Mouse (Mus musculus): ENCODE measurements at regions not wholly inside any gene's neighbourhood (a gene's known extent, or its start where the extent isn't known, plus 50 kb on each side); places are given as distances from the start of the nearest gene placed in this dataset.
A peak's percentile ranks its signal among the peaks of the same experiment; 100 is the strongest.

DNA sequence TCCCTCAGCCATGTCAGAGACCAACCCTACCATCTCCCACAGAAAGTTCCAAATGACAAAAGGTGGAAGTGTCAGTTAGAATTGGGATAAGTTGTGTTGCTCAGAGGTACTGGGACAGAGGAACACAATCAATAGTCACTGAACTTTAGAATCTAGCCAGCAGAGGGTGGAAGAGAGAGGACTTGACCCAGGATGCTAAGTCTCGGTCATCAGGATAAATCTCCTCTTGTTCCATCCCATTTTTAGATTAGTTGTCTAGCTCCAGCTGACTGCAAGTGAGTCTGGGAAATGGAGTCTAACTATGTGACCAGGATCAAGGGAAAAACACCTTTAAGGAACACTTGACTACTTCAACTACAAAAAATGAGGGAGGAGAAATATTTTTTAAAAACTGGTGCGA lies 91.5 kb downstream of the Fam84b start:
- DNase-seq (ENCODE audit: low spot score in 2 of 2) = no peak

DNA sequence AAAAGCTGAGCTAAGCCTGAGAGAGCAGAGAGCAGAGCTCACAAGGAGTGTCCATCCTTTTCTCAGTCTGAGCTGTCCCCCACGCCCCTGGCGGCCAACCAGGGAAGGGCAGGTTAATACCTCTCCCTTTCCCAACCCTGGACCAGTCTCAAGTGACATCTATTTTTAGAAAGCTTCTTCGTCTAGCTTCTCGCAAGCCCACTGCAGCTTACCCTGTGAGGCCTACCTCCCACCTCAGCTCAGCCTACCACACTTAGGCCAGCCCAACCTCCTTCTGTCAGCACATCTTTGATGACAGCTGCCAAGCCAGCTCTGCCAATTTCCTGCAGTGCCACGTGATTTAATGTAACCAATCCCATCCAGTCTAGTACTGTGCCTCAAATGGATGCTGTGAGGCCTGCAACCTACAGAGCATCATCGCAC lies 93.6 kb downstream of the Fam84b start:
- DNase-seq (ENCODE audit: low spot score in 2 of 2) = peak; percentile 10 to 16

DNA sequence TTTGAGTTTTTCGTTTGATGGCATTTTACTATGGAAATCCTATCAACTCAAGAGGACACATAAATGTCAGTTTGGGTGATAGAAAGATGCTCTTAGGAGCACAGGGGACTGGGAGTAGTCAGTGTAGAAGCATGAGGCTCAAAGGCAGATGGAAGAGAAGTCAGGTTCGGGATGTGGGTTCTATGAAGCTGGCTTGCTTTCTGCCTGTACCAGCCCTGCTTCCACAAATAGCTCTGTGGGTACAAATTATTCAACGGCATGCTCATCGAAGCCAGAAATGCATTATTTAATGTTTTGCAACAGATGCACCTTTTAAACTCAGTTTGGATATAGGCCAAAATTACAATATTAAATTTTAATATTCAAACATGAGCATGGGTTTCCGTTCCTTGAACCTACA lies 99.3 kb downstream of the Fam84b start:
- no peak for DNase-seq (ENCODE audit: low spot score in 2 of 2)

DNA sequence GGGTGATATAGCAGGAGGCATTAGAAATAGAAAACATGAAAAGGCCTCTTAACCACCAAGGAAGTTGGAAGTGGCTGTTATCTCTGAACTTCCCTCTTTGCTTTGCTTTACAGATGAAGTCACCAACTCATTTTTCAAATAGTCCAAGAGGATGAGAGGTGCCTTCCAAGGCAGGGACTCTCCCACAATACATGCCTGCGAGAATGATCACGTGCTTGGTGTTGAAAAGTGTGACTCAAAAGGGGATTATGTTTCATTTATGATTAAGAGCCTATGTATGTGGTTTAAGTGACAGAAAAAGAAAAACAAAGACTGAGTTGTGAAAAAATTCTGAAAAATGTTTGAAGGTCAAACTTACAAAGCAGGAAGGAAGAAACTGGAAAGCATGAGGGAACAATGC lies 114.0 kb downstream of the Fam84b start:
- DNase-seq (ENCODE audit: low spot score in 2 of 2) = no peak

DNA sequence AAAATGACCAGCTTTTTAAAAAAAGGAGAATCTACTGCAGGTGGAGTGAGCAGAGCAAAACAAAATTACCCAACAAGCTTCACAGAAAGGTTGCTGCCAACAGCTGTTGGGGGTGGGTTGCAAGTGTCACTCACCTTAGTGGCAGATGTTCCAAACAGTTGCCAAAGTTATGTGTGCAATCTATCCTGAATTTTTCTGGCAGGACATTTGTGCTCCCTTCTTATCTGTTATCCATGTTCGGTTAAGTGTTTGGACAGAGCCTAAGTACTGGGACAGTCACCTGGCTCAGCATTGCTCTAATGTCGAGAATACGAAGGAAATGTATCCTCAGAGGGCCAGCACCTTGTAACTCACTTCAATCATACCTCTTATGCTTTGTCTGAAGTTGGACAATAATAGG lies 115.3 kb downstream of the Fam84b start:
- no peak for DNase-seq (ENCODE audit: low spot score in 2 of 2)

DNA sequence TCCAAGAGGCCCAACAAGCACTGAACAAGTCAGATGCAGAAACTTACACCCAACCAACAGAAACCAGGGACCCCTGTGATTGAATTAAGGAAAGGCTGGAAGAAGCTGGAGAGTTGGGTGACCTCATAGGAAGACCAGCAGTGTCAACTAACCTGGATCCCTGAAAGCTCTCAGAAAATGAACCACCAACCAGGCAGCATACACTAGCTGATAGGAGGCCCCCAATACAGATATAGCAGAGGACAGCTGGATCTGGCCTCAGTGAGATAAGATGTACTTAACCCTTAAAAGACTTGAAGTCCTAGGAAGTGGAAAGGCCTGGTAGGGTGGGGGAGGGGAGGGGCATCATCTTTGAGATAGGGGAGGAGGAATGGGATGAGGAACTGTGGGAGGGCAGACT lies 121.2 kb downstream of the Fam84b start:
- DNase-seq (ENCODE audit: low spot score in 2 of 2) = no peak

DNA sequence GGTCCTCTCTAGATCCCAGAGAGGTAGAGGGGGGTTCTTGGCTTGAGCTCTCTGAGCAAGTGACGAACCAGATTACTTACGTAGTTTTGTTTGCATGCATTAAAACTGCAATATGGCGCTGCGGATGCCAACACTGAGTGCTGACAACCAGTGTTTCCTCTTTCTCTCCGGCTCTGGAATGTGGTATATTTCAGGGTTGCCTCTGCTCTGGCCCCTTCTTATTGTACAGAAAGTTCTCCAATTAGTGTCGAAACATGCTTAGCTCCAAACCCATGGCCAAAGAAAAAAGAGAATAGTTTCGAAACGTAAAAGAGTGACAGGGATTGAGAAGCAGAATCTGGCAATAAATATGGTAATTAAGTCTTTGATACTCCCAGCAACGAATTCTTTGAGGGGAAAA lies 124.8 kb downstream of the Fam84b start:
- DNase-seq (ENCODE audit: low spot score in 2 of 2) = no peak

DNA sequence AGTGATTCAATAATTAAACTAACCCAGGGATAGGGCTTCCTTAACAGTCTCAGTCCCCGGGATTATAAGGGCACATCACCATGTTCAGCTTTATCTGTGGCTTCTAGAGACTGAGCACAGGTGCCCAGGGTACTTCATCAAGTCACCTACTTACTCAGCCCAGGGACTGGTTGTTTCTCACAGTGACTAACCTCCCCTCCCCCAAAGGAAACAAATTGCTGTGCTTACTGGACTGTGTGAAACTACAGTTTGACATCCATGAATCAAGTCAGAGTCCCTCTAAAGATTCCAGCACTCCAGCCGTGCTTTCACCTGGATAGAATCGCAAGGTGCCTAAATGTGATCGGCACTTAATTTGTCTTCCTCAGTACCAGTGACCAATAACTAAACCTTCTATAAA lies 125.2 kb downstream of the Fam84b start:
- no peak for DNase-seq (ENCODE audit: low spot score in 2 of 2)

DNA sequence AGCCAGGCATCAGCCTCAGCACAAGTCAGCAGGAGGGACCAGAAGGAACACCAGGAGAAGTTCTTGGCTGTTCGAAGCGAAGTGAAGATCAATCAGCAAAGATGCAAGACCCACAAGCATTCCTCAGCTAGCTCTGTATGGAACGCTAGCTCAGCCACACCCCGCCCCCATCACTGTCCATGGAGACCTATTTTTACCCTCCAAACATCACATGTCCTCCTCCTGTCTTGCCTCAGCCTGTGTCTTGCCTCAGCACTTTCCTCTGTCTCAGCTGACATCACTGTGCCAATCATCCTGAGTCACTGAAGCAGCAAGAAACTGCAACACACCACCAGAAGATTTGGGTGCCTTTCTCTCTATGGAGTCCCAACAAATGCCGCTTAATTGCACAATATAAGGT lies 134.2 kb downstream of the Fam84b start:
- DNase-seq (ENCODE audit: low spot score in 2 of 2) = no peak

DNA sequence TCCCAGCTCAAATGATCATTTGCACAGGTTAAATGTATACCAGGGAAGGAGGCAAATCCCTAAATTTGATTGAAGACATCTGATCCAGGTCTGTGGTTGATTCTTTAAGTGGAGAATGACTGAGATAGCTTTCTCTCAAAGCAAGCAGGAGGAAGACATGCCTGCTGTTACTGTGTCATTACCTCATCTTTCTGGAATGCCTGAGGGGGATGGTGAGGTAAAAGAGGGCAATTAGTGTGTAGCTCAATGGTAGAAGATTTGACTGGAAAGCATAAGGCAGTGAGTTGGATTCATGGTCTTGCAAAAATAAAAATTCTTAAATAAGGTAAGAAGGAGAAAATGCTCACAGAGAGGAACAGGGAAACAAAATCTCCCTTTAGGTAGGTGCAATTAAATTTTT lies 144.9 kb downstream of the Fam84b start:
- no peak for DNase-seq (ENCODE audit: low spot score in 2 of 2)

DNA sequence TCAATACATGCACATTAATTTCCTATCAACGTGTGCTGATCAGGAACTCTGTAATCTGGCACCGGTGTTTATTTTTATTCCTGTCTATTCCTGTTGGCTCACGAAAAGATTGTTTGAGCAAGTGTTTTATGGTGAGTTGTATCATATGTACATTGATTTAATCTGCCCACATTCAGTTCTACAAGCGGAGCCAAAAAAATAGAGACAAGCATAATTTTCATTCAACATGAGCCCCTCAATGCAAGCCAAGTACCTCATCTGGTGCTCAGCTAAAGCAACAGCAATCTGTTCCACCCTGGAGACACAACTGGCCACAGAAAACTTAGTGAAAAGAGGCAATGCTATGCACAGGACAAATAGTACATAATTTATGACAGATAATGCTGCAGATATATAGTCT lies 147.6 kb downstream of the Fam84b start:
- DNase-seq (ENCODE audit: low spot score in 2 of 2) = no peak

DNA sequence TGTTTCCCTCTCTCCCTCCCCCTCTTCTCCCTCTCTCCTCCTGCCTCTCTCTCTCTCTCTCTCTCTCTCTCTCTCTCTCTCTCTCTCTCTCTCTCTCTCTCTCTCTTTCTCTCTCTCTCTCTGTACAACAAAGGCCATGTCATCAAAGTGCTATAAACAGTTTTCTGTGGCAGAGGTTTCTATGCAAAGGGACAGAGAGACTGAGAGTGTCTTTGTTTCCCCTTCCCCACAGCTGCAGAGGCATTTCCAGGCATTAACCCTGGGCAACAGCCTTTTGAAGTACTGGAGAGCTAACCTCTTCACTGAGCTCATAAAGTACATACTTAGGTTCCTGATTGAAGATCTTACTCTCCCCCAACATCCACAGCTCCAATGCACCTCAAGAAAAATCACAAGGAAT lies 152.3 kb downstream of the Fam84b start:
- DNase-seq (ENCODE audit: low spot score in 2 of 2) = no peak

DNA sequence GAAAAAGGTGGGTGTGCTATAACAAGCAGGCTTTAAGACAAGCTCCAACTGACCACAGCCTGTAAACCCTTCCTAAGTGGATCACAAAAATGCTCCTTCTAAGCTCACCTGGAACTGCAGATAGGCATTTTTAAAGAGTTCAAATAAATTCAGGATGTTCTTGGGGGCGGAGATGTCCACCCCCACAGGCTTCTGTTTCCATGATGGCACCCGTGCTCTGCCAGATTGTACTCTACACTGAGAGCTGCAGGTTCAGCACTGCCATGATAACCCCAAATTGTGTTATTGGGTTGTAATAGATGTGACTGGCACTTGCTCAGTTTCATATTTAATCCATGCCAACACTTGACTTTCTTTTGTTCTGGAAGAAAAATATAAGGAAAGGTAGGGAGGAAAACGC lies 158.8 kb downstream of the Fam84b start:
- DNase-seq (ENCODE audit: low spot score in 2 of 2) = no peak

DNA sequence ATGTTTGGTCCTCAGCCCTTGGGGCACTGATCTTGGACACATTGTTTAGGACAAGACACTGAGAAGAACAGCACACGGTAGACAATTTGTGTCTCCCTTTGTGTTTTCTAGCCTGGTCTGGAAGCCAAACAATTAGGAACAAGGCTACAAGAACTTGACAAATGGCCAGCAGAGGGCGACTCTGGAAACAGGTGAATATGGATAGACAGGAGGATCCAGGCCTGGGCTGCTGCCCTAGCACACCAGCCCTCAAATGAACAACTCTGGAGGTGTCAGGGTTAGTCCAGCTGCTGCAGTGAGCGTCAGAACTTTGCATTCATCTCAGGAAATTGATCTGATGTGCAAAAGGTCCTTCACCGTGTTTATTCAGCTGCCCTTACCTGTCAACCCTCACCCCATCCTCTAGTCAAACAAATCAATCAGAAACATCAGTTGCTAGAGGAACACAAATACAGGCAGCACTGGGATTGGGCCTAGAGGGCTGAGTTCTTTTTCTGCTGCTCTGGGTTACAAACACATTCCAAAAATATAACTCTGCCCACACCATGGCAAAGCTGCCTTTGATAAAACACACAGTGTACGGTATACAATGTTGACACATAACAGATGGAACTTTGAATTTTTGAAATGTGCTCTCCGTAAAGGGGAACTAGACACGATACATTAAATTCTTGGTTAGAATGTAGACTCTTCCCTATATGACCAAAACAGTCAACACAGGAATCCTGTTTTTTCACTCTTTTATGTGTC lies 159.7 kb downstream of the Fam84b start:
- DNase-seq (ENCODE audit: low spot score in 2 of 2) = peak in 1 of 2 experiments; percentile 10

DNA sequence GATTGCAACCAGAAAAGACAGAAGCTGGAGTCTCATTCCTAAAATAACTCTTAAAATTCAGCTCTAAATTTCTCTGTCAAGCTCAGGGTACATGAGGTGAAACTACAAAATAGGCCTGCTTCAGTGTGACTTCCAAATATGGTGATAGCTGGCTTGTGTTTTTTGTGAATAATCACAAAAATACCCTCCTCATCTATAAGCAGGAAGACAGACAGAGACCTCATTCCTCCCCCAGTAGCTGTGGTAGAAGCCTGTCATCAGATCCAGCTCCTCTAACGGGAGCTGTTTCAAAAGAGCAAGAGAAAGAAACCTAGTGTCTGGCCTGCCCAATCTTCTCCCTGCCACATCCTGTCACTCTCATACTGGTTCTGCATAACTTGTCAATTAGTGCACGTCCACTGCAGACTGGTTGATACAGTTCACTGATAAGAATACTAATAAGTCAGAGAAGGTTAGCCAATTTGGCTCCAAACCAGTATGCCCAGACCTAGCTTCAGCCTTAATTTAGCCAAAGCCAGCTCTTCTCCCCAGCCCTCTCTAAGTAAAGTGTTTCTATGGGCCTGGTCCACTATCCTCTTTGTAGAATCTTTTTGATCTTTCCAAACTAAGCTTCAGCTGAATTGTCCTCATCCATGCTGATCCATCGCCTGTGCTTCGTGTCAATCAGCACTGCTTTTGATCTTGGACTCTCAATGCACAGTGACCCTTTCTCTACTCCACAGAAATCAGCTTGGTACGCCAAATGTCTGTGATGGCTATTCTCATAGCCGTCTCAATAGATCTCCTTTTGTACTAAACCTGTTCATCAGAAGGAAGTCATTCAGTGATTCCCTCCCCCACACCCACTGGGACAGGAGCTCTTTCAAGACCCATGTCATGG lies 160.6 kb downstream of the Fam84b start:
- no peak for DNase-seq (ENCODE audit: low spot score in 2 of 2)

DNA sequence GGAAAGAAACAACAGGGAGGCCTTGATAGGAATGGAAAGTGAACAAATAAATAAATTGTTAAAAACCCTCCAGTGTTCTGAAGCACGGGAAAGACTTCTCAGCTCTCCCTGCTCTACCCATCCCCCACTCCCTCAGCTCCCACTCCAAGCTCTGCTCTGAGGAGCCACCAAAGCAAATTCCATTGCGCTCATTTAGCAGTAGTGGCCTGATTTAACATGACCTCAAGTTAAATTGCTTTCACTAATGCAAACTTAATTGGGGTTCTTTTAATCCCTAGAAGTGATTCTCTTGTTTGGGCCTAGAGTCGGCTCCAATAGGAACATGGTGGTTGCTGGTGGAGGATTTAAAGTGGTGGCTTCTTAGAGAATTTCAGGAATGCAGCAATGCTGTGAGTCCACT lies 161.4 kb downstream of the Fam84b start:
- DNase-seq (ENCODE audit: low spot score in 2 of 2) = no peak

DNA sequence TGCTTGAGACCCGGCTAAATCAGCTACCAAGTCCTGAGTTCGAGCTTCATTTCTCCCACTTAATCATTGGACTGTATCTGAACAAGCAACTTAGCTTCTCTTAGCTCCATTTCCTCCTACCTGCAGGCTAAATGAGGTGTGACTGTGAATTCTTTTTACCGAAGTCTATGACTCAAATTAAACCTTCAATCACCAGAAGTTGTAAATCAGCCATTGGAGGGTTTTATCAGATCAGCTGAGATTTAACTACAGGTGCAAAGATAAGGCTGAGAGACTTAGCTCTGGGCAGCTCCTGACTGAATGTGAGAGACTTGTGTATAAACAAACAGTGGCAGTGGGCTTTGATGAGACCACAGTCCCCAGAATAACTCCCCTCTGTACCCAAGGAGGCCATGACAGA lies 176.2 kb downstream of the Fam84b start:
- DNase-seq (ENCODE audit: low spot score in 2 of 2) = no peak

DNA sequence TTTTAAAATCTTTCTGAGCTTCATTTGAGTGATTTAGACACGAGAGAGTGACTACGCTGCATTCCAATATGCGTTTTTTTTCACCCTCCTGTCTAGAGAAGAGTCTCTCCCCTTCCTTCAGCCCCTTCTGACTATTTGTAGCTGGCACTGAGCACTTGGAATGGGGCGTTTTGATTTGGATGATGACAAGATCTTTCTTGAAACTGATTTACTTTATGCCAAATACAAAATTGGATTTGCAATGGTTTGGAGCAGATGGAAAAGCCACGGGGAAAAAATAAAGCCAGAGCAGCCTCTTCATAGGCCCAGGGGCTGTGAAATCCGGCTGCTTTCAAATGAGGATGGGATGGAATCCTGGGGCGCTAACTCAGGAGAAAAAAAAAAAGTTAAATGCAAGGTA lies 196.0 kb downstream of the Fam84b start:
- no peak for DNase-seq (ENCODE audit: low spot score in 2 of 2)

DNA sequence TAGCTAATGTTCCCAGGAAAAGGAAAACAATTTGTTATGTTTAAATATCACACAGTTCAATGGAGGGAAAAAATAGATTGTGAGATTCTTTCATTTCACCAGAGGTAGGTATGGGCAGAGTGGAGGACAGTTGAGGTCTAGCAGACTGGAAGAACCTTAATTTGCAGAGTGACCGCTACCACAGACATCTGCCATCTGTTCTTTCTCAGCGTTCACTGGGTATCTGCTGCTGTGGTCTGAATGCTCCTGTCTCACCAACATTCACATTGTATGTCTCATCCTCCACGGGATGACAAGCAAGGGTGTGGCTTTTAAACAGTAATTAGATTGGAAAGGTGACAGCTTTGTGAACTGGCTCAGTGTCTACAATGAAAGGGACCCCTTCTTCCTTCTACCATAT lies 198.5 kb downstream of the Fam84b start:
- no peak for DNase-seq (ENCODE audit: low spot score in 2 of 2)

DNA sequence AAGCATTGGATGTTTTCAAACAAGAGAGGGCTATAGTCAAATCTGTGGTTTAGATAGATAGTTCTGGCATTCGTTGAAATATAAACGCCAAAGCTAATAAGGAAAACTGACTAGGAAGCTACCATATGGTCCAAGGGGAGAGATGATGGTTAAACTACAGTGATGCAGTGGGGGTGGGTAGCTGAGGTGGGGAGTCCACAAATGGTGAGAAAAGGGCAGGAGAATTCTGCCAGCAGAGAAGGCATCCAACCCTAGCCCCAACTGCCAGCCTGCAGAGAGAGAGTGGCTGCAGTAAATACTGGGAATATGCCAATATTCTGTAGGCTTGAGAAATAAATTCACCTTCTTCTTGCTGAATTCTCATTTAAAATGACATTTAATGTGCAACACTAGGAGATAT lies 204.3 kb downstream of the Fam84b start:
- no peak for DNase-seq (ENCODE audit: low spot score in 2 of 2)

DNA sequence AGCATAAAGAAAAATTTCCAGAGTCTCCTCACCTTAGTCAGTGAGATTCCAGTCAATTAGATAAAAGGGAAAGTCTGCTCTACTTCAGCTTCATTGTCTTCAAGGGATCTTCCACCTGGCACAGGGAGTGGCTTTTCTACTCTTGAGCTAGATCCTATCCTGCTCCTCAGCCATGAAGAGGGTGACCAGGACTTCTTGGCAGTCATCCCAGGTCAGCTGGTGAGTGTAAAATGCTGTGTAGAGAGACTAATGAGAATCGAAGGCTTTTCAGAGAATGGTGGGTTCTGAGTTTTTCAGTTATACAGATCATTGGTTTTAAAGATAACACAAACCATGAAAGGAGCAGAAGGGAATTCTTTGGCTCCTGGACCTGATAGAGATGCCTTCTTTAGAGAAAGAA lies 211.8 kb downstream of the Fam84b start:
- DNase-seq (ENCODE audit: low spot score in 2 of 2) = no peak

DNA sequence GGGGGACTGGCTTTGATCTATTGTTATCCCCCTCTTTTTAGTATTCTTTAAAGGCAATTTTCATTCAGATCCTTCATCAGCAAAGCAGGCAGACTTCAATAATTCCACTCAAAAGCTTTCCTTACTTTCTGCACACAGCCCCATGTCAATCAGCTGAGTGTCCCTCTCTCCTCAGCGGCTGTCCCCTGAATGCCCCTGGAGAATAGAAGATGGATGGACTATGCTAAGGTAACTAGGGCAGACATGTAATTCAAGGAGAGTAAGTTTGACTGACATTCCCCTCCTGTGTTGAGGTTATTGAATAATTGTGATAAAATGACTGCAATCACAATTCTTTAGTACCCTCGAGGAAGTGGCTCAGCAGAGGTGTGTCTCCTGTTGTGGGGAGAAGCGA lies 220.1 kb downstream of the Fam84b start:
- no peak for DNase-seq (ENCODE audit: low spot score in 2 of 2)

DNA sequence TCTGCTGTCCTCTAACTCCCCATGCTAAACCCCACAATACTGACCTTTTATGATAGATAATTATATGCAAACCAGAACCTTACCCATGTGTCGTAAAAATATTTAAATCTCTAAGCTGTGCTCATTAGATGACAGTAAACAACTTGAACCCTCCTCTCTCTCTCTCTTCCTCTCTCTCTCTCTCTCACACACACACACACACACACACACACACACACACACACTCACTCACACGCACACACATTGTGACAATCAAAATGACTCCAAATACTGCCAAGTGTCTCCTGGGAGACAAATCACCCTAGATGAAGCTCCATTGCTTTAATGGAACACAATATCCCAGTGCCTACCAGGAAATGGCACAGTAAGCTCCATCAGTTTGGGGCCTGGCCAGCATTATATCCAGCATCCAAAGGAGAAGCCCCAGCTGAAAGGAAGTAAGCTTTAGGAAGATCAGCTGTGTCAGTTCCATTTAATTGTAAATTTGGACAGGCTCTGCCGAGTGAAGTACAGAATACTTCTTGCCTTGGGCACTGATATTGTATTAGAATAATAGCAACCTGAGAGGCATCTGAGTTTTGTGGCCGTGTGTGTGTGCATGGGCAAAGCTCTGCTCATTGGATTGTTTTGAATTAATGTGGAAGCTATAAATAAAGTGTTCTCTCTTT lies 220.7 kb downstream of the Fam84b start:
- DNase-seq (ENCODE audit: low spot score in 2 of 2) = no peak

All from spleen, postnatal 14 days (tissue).